Mouse (Mus musculus) CH12F3 (cell line): ENCODE data around the gene Afdn.

Source experiments
- in situ Hi-C: fragments of 300-500 bp; cut with MboI; formaldehyde crosslinking; loops from 2 replicates; pipeline ENCODE4 v1.14.3; 2020; ENCODE audit warnings: low sequenced_read_pairs

Gene Afdn

GRCm38 (mm10) chr17:13759853-13760627, at the start of gene Afdn:
Gene Afdn, plus strand, starts transcription at chr17:13760539.
- in situ Hi-C loops: no loop called here

GRCm38 (mm10) chr17:13711173-13711572, 49.2 kb upstream of the Afdn start:
- in situ Hi-C loops: no loop called here

- in situ Hi-C loops: no loop called here
Observed at GRCm38 (mm10) chr17:13712116-13712515, 48.2 kb upstream of the Afdn start.

GRCm38 (mm10) chr17:13712518-13712917, 47.8 kb upstream of the Afdn start:
- in situ Hi-C loops: no loop called here

GRCm38 (mm10) chr17:13714128-13714527, 46.2 kb upstream of the Afdn start:
- in situ Hi-C loops: no loop called here

- in situ Hi-C loops: no loop called here
Observed at GRCm38 (mm10) chr17:13714654-13715053, 45.7 kb upstream of the Afdn start.

GRCm38 (mm10) chr17:13715511-13715910, 44.8 kb upstream of the Afdn start:
- in situ Hi-C loops: no loop called here

- in situ Hi-C loops: no loop called here
Observed at GRCm38 (mm10) chr17:13716336-13716735, 44.0 kb upstream of the Afdn start.

- in situ Hi-C loops: no loop called here
Observed at GRCm38 (mm10) chr17:13717428-13717827, 42.9 kb upstream of the Afdn start.

GRCm38 (mm10) chr17:13720187-13720586, 40.2 kb upstream of the Afdn start:
- in situ Hi-C loops: no loop called here

GRCm38 (mm10) chr17:13721372-13721771, 39.0 kb upstream of the Afdn start:
- in situ Hi-C loops: no loop called here

GRCm38 (mm10) chr17:13722434-13722833, 37.9 kb upstream of the Afdn start:
- in situ Hi-C loops: no loop called here

- in situ Hi-C loops: no loop called here
Observed at GRCm38 (mm10) chr17:13725004-13725550, 35.3 kb upstream of the Afdn start.

GRCm38 (mm10) chr17:13726832-13727355, 33.4 kb upstream of the Afdn start:
- in situ Hi-C loops: no loop called here

GRCm38 (mm10) chr17:13730980-13731726, 29.2 kb upstream of the Afdn start:
- in situ Hi-C loops: no loop called here

- in situ Hi-C loops: no loop called here
Observed at GRCm38 (mm10) chr17:13731727-13732112, 28.6 kb upstream of the Afdn start.

- in situ Hi-C loops: no loop called here
Observed at GRCm38 (mm10) chr17:13732685-13733084, 27.7 kb upstream of the Afdn start.

- in situ Hi-C loops: no loop called here
Observed at GRCm38 (mm10) chr17:13733971-13734370, 26.4 kb upstream of the Afdn start.

- in situ Hi-C loops: no loop called here
Observed at GRCm38 (mm10) chr17:13735057-13735456, 25.3 kb upstream of the Afdn start.

GRCm38 (mm10) chr17:13735803-13736282, 24.5 kb upstream of the Afdn start:
- in situ Hi-C loops: no loop called here

- in situ Hi-C loops: no loop called here
Observed at GRCm38 (mm10) chr17:13737336-13737735, 23.0 kb upstream of the Afdn start.
